Mouse (Mus musculus) cerebellum, adult 2 months (tissue): ENCODE results near the gene Olfr1264. TPM values are rescaled to one million over a fixed set of nuclear protein-coding genes. Genes with fewer than 3 reads are reported as not detected.

Source experiments
- DNase-seq, 2 experiments: peaks; one replicate each; pipeline ENCODE4 v3.0.0; 2021
- H3K27ac ChIP-seq: fragments of 200-500 bp; 2 replicates; pipeline ENCODE4 v1.5.1; 2012; ENCODE audit warnings: low read length, control low read depth, inconsistent platforms; ENCODE audit not compliant: insufficient read depth
- H3K27me3 ChIP-seq: fragments of 200-500 bp; 2 replicates; pipeline ENCODE4 v1.6.1; 2012; ENCODE audit warnings: inconsistent platforms, mild to moderate bottlenecking, low read length, moderate library complexity; ENCODE audit not compliant: control insufficient read depth, insufficient read depth
- H3K4me1 ChIP-seq: fragments of 200-500 bp; 2 replicates; pipeline ENCODE4 v1.6.1; 2011; ENCODE audit warnings: low read length; ENCODE audit not compliant: control insufficient read depth, insufficient read depth
- H3K4me3 ChIP-seq: fragments of 200-500 bp; replicated peaks from 2 replicates; pipeline ENCODE3; 2011; ENCODE audit warnings: mild to moderate bottlenecking, low read depth, low read length, control low read depth; ENCODE audit not compliant: insufficient read depth
- CTCF ChIP-seq: fragments of 200-500 bp; IDR thresholded peaks from 2 replicates; pipeline ENCODE4 v1.5.1; 2011; ENCODE audit warnings: low read depth, mild to moderate bottlenecking, control low read depth, low read length, moderate library complexity, borderline replicate concordance; ENCODE audit not compliant: insufficient read depth
- POLR2A ChIP-seq: fragments of 200-500 bp; IDR thresholded peaks from 2 replicates; pipeline ENCODE4 v1.6.1; 2011; ENCODE audit warnings: low read length, control low read depth, borderline replicate concordance; ENCODE audit not compliant: insufficient read depth
- WGBS: fragments of 180-500 bp; shearing (Covaris S2); methylation state at CpG from one replicate; pipeline ENCODE4 v1.1.7; 2018; 5-methylcytosine and 5-hydroxymethylcytosine counted together
- polyA plus RNA-seq: library from polyadenylated mRNA; depleted of rRNA; stranded (reverse); fragments of >200 nt; gene quantifications from 2 replicates; pipeline ENCODE4 v1.2.3, GENCODE M21; 2012; rRNA removed

Gene Olfr1264
- polyA plus RNA-seq = not detected in 2 replicates

DNA sequence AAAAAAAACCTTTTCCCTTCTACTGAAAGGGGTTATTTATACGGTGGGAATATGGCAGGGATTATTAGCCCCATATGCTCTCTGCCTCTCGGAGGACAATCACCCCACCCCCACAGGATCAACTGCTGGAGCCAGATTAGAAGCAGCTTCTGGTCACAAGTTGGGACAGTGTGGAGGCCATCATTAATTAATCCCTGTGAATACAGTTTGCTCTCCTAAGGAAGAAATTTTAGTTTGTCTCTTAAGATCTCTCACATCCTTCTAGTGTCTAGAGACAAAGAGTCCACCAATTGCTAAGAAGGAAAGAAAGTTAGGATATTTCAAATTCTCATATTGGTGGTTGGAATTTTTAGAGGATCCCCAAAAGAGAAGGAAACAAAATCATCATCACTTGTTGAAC, at the start of gene Olfr1264:
Gene Olfr1264, minus strand, starts transcription at position 101 of the 400 bp plus-strand sequence.
- 42% methylated on average over 2 of the region's 2 CpGs for WGBS
- no peak for DNase-seq

DNA sequence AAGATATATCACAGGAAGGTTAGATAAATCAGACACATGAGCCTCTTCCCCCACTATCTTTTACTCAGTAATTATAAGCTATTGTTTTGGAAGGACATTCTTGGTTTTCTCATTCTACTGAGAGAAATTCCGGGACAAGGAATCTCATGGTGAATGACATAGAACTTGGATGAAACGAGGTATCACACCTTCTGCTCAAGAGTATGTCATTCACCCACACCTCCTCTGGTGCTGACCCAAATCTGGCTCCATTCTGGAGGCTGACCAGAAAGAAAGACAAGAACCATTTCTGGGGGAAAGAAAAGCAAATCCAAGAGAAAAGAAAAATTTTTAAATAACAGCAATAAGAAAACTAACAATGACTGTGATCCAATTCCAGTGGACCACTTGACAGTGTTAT, 44.7 kb upstream of the Olfr1264 start:
- H3K4me3 ChIP-seq = no peak overlapping the region
- H3K27me3 ChIP-seq = no peaks in the 10 kb centered on the region
- no peaks in the 10 kb centered on the region for H3K4me1 ChIP-seq
- no peak for DNase-seq
- TF ChIP-seq POLR2A = no peak
- no peak for TF ChIP-seq CTCF
- H3K27ac ChIP-seq = no peak overlapping the region
- 68% methylated on average over 2 of the region's 2 CpGs for WGBS

More for the DNA sequence above, at the start of gene Olfr1264:
- Histone ChIP-seq H3K4me1 (no peaks in the 10 kb centered on the region), H3K4me3 (no peak within 1 kb of the TSS), H3K27me3 (no peaks in the 10 kb centered on the region), H3K27ac (no peak within 1 kb of the TSS)
- TF ChIP-seq POLR2A (no peak), CTCF (no peak)

DNA sequence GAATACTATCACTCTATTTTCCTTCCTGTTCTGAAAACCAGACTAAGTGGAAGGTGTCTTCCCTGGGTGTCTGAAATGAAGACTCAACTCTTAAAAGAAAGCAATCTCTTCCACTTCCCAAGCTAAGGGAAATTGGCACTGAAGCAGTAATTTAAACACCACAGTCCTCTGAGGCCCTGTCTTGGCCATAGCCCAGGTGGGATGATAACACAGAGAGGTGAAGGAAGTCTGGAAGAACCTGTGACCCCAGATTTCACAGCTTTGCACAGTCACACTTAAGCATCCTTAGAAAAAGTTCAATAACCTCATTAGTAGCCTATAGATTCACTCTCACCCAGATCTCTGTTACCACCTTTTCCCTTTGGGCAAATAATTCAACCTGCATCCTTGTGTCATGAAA, 38.1 kb upstream of the Olfr1264 start, which contains the start of gene Olfr140:
Gene Olfr140, minus strand, starts transcription at position 101 of the 400 bp plus-strand sequence.
- no peaks in the 10 kb centered on the region for H3K27me3 ChIP-seq
- DNase-seq = no peak
- no peak within 1 kb of the TSS for H3K27ac ChIP-seq
- no peaks in the 10 kb centered on the region for H3K4me1 ChIP-seq
- TF ChIP-seq CTCF (no peak), POLR2A (no peak)
- H3K4me3 ChIP-seq = no peak within 1 kb of the TSS

DNA sequence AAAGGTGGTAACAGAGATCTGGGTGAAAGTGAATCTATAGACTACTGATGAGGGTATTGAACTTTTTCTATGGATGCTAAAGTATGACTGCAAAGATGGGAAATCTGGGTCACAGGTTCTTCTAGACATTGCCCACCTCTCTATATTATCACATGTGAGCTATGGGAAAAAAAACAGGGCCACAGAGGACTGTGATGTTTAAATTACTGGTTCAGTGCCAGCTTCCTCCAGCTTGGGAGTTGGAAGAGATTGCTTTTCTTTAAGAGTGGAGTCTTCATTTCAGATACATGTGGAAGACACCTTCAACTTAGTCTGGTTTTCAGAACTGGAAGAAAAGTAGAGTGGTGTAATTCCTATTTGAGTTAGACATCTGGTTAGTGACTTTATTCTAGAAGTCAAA, 9.7 kb upstream of the Olfr1264 start, which contains the start of gene Olfr1265:
Gene Olfr1265, plus strand, starts transcription at position 301 of the 400 bp plus-strand sequence.
- H3K4me1 ChIP-seq = no peaks in the 10 kb centered on the region
- no peak within 1 kb of the TSS for H3K27ac ChIP-seq
- TF ChIP-seq CTCF = no peak
- no peak for TF ChIP-seq POLR2A
- no peaks in the 10 kb centered on the region for H3K27me3 ChIP-seq
- H3K4me3 ChIP-seq = no peak within 1 kb of the TSS
- DNase-seq = no peak

DNA sequence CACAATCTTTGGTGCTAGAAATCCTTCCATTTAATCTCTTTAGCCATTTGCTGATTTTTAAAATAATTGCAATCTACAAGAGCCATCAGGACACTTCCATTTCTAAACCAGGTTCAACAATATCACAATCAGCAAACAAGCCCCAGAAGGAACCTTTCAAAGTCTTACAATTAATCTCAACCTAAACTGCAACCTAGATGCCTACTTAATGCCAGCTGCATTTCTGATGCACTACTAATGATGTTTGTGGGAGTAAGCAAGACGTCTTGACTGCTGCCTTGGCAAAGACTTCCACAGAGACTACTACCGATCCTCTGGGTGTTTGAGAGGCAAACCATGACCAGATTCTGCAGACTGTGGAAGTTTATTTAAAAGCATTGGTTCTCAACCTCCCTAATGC, 13.5 kb downstream of the Olfr1264 start, which contains the start of gene Olfr1263:
Gene Olfr1263, plus strand, starts transcription at position 301 of the 400 bp plus-strand sequence.
- Histone ChIP-seq H3K27me3 (no peaks in the 10 kb centered on the region), H3K27ac (no peak within 1 kb of the TSS), H3K4me1 (no peaks in the 10 kb centered on the region), H3K4me3 (no peak within 1 kb of the TSS)
- 74% methylated on average over 2 of the region's 2 CpGs for whole genome bisulfite sequencing
- no peak for TF ChIP-seq CTCF
- TF ChIP-seq POLR2A = no peak
- no peak for DNase-seq

DNA sequence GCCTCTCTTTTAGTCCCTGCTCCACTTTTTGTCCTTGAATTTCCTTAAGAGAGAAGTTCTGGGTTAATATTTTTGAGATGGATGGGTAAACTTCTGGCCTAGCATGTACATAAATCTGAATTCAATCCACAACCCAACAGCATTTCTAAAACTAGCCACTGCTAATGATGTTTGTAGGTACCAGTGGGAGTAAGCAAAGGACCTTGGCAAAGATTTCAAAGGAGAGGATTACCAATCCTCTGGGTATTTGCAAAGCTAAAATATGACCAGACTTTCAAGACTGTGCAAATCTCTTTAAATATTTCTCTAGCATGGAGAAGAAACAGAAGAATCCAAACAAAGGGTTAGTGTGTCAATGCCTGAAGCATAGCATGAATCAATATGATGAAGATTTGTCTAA, 25.5 kb downstream of the Olfr1264 start, which contains the start of gene Olfr1262:
Gene Olfr1262, plus strand, starts transcription at position 301 of the 400 bp plus-strand sequence.
- TF ChIP-seq POLR2A (no peak), CTCF (no peak)
- no peaks in the 10 kb centered on the region for H3K27me3 ChIP-seq

DNA sequence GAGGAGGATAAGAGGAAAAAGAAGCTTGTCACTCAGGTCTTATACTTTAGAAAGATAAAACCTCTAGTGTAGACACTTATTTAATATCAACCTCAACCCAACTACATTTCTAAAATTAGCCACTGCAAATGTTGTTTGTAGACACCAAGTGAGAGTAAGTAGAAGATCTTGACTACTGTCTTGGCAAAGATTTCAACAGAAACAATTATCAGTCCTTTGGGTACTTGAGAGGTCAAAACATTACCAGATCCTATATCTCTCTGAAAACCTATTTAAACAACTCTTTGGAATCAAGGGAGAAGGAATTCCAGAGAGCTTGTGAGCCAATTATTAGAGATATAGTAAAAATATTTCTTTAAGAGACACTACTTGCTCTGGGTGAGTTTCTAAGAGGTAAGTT, 34.5 kb downstream of the Olfr1264 start, which contains the start of gene Olfr1261:
Gene Olfr1261, plus strand, starts transcription at position 301 of the 400 bp plus-strand sequence.
- H3K4me1 ChIP-seq = no peaks in the 10 kb centered on the region
- H3K4me3 ChIP-seq = no peak within 1 kb of the TSS
- H3K27ac ChIP-seq = no peak within 1 kb of the TSS
- H3K27me3 ChIP-seq = no peaks in the 10 kb centered on the region
- DNase-seq = no peak
- TF ChIP-seq POLR2A (no peak), CTCF (no peak)

More for the DNA sequence above, 25.5 kb downstream of the Olfr1264 start, which contains the start of gene Olfr1262:
- no peak within 1 kb of the TSS for H3K4me3 ChIP-seq
- DNase-seq = no peak
- no peaks in the 10 kb centered on the region for H3K4me1 ChIP-seq
- no peak within 1 kb of the TSS for H3K27ac ChIP-seq

DNA sequence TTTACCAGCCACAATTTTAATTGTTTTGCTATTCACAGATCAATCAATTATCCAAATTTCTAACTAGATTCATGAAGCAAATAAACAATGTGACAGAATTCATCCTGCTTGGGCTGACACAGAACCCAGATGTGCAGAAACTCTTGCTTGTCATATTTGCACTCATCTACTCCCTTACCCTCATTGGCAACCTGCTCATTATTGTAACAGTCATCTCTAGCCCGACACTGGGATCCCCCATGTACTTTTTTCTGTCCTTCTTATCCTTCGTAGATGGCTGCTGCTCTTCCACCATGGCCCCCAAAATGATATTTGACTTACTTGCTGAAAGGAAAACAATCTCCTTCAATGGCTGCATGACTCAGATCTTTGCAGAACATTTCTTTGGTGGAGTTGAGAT, 47.7 kb downstream of the Olfr1264 start:
- no peak for DNase-seq
- H3K27me3 ChIP-seq = no peaks in the 10 kb centered on the region
- no peak overlapping the region for H3K4me3 ChIP-seq
- WGBS = 86% methylated on average over 2 of the region's 2 CpGs
- H3K27ac ChIP-seq = no peak overlapping the region
- no peaks in the 10 kb centered on the region for H3K4me1 ChIP-seq
- TF ChIP-seq POLR2A (no peak), CTCF (no peak)
